Mouse (Mus musculus): ENCODE measurements around the gene Zfp68. TPM values are rescaled to one million over a fixed set of nuclear protein-coding genes. Genes with fewer than 3 reads are reported as not detected.
A peak's percentile ranks its signal among the peaks of the same experiment; 100 is the strongest.
"Not testable (repeated sequence)": the region's sequence is repeated elsewhere in the genome, so short reads cannot be mapped to it uniquely, and the experiment has no call there.

Zfp68 gene
- total RNA-seq (2021) = 10 to 100 TPM; 27.2 to 30.6 TPM

DNA sequence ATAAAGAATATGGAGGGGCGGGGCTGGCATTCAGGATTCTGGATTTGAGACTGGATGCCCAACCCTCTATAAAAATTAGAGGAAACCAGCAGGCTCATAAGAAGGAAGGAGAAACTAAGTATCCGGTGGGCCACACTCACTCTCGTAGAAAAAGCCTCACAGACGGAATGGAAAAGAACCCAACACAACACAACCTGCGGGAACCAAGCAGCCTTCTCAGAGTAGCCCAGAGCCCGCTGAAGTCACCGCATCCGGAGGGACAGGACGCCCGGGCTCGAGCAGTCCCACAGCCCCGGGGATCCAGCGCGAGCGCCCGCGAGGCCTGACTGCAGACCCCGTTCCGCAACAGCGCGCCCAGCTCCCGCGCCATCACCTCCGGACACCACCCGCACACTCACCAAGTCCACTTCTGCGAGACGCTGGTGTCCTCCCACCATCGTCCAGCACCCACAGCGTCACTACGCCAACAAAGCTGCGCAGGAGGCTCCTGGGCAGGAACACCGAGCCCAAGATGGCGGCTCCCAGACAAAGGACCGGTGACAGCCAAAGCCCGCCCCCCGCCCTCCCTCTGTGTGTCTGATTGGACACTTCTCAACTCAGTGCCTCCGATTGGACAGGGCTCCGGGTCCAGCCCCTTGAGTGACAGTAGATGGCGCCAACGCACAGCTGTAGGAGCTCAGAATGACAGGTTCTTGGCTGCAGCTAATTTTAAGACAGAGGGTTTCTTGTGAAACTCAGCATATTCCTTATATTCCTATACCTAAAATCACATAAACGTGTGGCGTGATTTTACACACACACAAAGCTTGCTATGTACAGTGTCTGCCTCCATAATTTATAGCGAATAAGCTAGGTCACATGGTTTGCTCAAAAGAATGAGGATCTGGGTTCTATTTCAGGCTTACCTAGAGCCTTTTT, at the start of gene Zfp68:
TSS of gene Zfp68 (minus strand) at position 551 of the 918 bp plus-strand sequence.
- DNase-seq = peak; percentile 95
- intact Hi-C loops (cut with DNase I) = loop anchor here (5.0 kb wide), 1 partner anchor 177 kb away; the partner anchor contains the start of gene Zfp157

DNA sequence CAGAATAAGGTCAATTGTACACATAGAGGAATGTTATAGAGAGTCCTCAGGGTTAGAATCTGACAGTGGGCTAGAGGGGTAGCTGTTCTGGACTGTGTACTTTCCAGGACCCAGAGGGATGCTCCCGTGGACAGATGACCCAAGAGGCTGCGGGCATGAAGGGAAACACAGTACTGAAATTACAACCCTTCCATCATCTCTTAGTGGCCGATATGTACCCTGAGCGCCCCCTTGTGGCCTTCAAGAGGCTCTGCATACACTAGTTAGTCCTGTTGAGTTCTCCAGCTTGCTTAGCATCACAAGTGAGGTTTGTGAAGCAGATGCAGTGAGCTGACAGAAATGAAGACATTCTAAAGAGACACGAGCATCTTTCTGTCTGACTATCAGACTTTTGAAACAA, 39.4 kb upstream of the Zfp68 start:
- intact Hi-C loops (cut with DNase I) = no loop called here
- peak; percentile 35 to 55 for DNase-seq

DNA sequence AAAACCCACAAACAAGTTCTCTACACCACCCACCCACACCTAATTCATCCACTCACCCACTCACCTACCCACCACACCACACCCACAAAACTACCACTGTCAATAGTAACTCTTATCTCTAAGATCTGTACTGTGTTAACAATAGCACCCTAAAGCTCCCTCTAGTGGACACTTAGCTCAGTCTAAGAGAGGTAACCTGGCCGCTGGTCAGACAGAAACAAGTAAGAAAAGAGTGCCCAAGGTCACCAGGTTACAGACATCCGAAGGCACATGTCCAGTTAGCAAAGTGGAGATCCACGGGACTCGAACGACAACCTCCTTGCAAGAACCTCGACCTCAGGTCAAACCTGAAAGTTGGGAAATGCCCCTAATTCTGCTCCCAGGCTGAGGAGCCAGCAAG, 38.3 kb upstream of the Zfp68 start:
- DNase-seq = peak; percentile 14 to 41
- intact Hi-C loops (cut with DNase I) = no loop called here

DNA sequence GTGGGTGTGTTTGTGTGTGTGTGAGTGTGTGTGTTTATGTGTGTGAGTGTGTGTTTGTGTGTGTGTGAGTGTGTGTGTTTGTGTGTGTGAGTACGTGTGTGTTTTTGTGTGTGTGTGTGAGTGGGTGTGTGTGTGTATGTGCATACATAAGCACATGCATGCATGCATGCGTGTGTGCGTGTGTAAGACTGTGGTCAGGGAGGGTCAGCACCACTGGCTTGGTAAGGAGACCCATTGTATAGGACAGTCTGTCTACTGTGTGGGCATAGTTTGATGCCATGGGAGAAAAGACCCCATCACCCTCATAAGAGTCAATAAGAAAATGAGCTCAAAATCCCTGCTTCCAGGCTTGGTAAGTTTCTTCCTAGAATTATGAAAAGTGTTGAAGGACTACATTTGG, 37.8 kb upstream of the Zfp68 start:
- no peak for DNase-seq
- intact Hi-C loops (cut with DNase I) = no loop called here

DNA sequence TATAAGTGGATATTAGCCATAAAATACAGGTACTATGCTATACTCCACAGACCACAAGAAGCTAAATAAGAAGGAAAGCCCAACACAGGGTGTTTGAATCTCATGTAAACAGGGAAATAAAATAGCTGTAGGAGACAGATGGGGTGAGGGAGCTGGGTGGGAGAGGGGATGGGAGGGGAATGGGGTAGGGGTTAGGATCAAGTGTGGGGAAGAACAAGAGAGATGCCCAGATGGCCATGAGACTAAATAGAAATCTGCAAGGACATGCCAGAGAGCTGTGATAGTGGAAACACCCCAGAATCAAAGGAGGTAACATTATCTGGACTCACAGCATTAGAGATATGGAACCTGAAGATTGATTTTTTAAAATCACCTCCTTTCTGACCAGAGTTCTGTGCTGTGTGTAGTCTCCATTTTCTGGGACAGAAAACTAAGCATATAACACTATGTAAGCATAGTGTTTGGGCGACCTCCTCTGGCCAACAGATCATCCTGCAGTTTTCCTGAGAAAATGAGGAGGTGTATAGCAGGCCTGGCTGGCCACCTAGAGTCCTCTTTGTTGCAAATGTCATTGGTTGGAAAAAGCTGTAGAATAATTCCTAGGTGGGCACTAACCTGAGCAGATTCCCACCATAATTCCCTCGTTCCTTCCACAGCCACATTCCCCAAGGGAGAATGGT, 37.1 kb upstream of the Zfp68 start:
- DNase-seq = peak; percentile 58 to 72
- intact Hi-C loops (cut with DNase I) = no loop called here

DNA sequence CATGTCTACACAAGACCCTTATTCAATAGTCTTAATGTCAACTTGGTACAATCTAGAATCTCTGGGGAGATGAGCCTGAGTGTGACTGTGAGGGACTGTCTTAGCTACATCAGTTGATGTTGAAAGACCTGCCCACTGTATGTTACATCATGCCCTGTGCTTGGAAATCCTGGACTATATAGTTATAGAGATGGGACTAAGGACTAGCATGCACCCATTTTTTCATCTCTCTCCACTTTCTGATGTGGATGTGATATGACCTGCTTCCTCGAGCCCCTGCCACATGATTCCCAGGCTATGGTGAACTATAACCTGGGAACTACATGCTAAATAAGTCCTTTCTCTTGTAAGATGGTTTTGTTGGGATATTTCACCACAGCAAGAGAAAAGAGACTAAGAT, 33.4 kb upstream of the Zfp68 start:
- intact Hi-C loops (cut with DNase I) = no loop called here
- no peak for DNase-seq

DNA sequence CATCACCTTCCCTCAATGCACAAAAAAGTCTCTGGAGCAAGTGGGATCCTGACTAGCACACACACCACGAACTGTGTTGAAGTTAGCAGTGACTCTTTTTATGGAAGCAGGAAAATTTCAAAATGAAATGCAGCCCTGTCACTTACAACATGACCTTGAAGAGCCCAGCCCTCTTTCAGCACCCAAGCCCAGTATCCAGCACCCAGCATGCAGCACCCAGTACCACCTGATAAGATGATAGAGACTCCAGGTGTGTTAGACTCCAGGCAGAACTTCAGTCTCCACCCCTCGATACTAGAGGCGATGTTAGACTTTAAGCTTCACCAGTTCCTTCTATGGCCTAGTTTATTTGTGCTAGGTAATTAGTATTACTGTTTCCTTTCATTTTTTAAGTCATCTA, 22.2 kb upstream of the Zfp68 start:
- DNase-seq = no peak
- intact Hi-C loops (cut with DNase I) = no loop called here

DNA sequence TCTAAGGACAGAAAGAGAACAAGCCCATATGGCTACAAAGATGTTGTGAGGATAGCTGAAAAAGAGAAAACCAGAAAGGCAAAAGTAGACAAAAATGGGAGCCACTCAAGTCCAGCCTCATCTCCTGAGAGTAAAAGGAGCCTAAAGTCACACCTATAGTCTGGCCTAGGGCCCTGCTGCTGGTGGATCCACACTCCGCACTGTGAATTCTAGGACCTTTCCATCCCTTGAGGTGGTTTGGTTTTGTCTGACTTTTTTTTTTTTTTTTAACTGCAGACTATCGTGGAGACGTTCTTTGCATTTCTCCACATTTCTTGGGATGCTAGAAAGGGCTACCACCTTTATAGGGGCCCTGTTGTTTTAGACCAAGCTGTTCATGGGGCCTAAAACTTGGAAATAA, 21.5 kb upstream of the Zfp68 start:
- intact Hi-C loops (cut with DNase I) = no loop called here

DNA sequence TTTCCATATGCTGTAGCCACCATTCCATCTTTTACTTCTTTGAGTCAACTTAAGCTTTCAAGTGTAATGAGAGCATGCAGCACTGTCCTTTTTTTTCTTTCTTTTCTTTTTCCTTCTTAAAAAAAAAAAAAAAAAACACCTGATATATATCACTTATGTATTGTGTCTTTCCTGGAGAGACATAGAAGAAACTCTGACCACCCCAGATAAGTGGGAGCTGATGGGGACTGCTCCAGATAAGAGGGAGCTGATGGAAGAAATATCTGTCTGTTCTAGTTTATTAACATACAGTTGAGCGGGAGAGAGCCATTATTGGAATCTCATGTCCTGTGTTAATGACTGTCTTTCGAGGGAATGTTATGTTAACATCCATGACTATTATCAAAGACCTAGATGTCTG, 16.9 kb upstream of the Zfp68 start:
- DNase-seq = no peak
- intact Hi-C loops (cut with DNase I) = no loop called here

More for the DNA sequence above, 21.5 kb upstream of the Zfp68 start:
- DNase-seq = no peak

DNA sequence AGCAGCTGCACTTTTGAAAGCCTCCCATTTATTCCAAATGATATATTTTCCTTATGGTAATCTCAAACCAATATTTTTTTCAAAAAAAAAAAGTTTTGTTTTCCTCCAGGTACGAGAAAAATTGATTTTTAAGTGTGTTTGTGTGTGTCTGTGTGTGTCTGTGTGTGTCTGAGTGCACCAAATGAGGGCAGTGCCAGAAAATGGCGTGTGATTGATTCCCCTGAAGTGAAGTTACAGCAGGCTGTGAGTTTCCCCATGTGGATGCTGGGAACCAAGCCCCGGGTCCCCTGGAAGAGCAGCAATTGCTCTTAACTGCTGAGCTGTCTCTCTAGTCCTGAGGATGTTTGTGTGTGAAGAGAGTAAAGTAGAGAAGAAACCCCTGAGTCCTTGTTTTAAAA, 3.9 kb upstream of the Zfp68 start:
- DNase-seq = no peak
- intact Hi-C loops (cut with DNase I) = no loop called here

DNA sequence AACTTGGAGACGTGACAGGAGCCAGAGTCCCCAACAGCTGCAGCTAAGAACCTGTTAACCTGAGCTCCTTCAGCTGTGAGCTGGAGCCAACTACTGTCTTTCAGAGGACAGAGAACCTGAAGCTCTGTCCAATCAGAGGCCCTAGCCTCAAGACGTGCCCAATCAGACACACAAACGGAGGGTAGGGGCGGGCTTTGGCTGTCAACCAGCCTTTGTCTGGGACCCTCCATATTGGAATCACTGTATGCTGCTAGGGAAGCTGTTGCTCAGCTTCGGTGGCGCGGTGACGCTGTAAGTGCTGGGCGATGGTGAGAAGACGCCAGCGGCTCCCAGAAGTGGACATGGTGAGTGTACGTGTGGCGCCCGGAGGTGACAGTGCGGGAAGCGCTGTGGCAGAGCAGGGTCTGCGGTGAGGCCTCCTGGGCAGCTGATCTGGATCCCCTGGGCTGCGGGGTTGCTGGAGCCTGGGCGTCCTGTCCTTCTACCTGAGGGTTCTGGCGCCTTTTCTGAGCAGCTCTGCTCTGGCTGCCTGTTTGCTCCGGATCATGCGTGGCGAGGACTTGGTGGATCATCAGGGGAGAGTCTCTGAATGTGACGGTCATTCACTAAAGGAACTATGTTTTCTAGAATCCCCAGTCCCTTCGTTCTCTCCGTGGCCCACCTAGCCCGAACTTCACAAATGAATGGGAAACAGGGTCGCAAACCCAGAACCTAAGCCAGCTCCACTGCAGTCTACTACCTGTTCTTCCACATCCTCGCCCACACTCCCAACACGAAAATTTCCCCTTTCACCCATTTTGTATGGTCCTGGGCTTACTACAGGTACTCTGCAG, 3.3 kb upstream of the Zfp68 start, which contains the start of gene A430033K04Rik:
TSS of gene A430033K04Rik (plus strand) at position 215 of the 833 bp plus-strand sequence.
- intact Hi-C loops (cut with DNase I) = no loop called here
- peak; percentile 97 to 98 for DNase-seq

DNA sequence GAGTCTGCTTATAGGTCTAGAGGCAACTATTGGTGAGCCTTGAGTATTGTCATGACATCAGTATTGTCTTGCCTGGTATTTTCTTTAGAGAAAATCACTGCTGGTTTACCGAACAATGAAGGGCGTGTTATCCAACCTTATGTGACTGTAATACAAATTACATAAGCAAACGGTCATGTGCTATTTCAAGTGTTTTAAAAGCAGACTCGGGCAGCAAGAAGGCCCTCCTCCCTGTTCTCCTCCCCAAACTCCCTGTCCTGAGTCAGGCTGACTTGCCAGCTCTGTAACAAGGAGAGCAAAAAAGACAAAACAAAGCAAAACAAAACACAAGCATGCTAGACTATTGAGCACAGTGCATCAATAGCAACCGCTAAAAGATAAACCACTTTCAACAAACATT, 1.3 kb upstream of the Zfp68 start:
- intact Hi-C loops (cut with DNase I) = no loop called here
- no peak for DNase-seq

DNA sequence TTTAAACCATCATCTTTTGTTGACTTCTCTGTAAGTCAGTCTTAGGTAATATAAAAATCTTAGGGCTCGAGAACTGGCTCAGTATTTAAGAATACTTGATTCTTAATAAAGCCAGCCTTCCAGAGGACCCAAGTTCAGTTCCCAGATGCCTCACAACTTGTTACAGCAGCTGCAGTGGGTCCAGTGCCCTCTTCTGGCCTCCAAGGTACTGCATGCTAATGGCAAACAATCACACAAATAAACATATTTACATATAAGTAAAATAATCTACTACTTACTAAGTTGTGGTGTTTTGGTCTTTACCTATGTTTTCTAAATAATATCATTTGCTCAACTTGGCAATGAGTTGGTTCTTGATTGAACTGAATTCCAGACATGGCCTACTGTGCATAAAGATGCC, 1.2 kb downstream of the Zfp68 start:
- DNase-seq = no peak
- intact Hi-C loops (cut with DNase I) = loop anchor here (5.0 kb wide), 1 partner anchor 176 kb away; the partner anchor contains the start of gene Zfp157

DNA sequence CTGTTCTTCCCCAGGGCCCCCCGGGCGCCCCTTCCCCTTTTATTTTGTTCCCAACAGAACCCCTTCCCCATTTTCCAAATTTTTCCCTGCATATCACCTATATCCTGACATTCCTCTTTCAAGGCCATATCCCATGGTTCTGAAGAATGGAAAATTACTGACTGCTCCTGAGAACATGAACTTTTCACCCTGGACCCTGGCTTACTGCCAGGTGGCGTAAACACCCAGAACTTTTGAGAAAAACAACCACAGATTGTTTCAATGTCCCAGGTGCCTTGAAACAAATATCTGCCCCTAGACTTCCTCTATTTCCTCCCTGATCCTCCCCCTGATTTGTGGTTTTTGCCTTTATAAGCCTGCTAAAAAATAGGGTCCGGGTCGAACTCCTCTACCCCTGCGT, 32.2 kb downstream of the Zfp68 start:
- no peak for DNase-seq
- intact Hi-C loops (cut with DNase I) = no loop called here

DNA sequence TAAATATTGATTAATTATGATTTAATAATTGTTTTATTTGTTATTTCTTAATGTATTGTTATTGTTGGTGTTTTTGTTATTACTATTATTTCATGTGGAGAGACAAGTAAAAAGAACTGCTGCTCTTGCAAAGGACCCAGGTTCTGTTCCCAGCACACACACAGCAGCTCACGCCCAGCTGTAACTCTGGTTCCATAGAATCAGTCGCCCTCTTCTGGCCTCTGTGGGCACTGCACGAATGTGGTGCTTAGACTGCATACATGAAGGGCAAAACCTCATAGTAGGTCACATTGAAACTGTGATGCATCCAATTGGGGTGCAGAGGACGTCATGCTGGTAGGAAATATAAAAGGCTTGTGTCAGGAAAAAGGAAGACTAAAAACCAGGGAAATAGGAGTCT, 47.9 kb downstream of the Zfp68 start:
- intact Hi-C loops (cut with DNase I) = no loop called here
- DNase-seq = peak; percentile 4 to 33

DNA sequence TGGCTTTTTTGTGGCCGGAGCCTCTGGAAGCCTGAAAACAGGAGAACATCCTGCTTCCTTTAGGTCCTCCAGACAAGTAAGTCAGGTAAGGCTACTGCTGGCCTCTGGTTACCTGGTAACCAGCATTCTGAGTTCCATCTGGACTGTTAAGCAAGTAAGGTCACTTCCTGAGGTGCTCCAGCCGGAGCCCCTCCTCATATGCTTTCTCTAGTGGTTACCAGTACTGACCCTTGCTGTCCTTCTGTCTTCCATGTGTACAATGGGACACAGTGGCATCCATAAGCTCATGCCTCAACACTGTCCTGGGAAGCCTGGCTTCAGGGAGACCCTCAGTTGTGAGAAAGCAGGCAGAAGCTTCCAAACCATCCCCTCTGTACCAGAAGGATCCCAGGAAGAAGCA, 54.9 kb downstream of the Zfp68 start, which contains the start of gene 1700123K08Rik:
TSS of gene 1700123K08Rik (minus strand) at position 101 of the 400 bp plus-strand sequence.
- intact Hi-C loops (cut with DNase I); DNase-seq: not testable (repeated sequence)

Small RNAs within 50 kb of the gene (microRNA-seq; reads per million reads assigned to microRNA genes)
- gene Gm24082 = 0 reads per million in 2 experiments

Other genes with a start within 250 kb of the Zfp68 start
- gene Zfp157, start 178.3 kb downstream of the Zfp68 start, total RNA-seq (2021) = 1 to 10 TPM; 7.3 to 8.3 TPM
- not detected for gene 1700123K08Rik, start 55.0 kb downstream of the Zfp68 start, total RNA-seq (2021)
- gene A430033K04Rik, start 3.1 kb upstream of the Zfp68 start, total RNA-seq (2021) = 1 to 10 TPM; 6.2 to 6.3 TPM
- gene Fam20c, start 134.8 kb upstream of the Zfp68 start, total RNA-seq (2021) = 10 to 100 TPM; 11.2 to 14.7 TPM
- gene Gm5294, start 200.3 kb upstream of the Zfp68 start, total RNA-seq (2021) = not detected